Mouse (Mus musculus) ovary, postnatal 10 days (tissue): ENCODE data around the gene BC147527.
"Not testable (repeated sequence)": the region's sequence is repeated elsewhere in the genome, so short reads cannot be mapped to it uniquely, and the experiment has no call there.

Experiments used
- DNase-seq: peaks from one replicate; pipeline ENCODE4 v3.0.0; 2022; ENCODE audit warnings: low spot score

BC147527 gene

GRCm38 (mm10) chr13:120299991-120300442 lies at the start of gene BC147527:
Gene BC147527, plus strand, starts transcription at chr13:120300392.
- no peak for DNase-seq

- not testable (repeated sequence) for DNase-seq
These were observed 48.8 kb upstream of the BC147527 start for GRCm38 (mm10) chr13:120251208-120251924.

GRCm38 (mm10) chr13:120258817-120259658 lies 41.2 kb upstream of the BC147527 start:
- not testable (repeated sequence) for DNase-seq

- DNase-seq = not testable (repeated sequence)
These were observed 40.5 kb upstream of the BC147527 start for GRCm38 (mm10) chr13:120259718-120260117.

- not testable (repeated sequence) for DNase-seq
These were observed 37.3 kb upstream of the BC147527 start, which contains the start of gene AF067061 for GRCm38 (mm10) chr13:120262870-120263269. Gene AF067061, plus strand, starts transcription at chr13:120263114.

GRCm38 (mm10) chr13:120277837-120278236 lies 22.4 kb upstream of the BC147527 start:
- not testable (repeated sequence) for DNase-seq

GRCm38 (mm10) chr13:120278784-120279183 lies 21.4 kb upstream of the BC147527 start:
- DNase-seq = no peak

GRCm38 (mm10) chr13:120299324-120299894 lies 783 bp upstream of the BC147527 start:
- no peak for DNase-seq

- DNase-seq = no peak
These were observed 661 bp downstream of the BC147527 start for GRCm38 (mm10) chr13:120300853-120301252.

- no peak for DNase-seq
These were observed 10.6 kb downstream of the BC147527 start for GRCm38 (mm10) chr13:120310749-120311148.

- DNase-seq = no peak
These were observed 13.4 kb downstream of the BC147527 start for GRCm38 (mm10) chr13:120313584-120313983.

- DNase-seq = not testable (repeated sequence)
These were observed 16.4 kb downstream of the BC147527 start, which contains the start of gene Tcstv3 for GRCm38 (mm10) chr13:120316578-120316977. Gene Tcstv3, plus strand, starts transcription at chr13:120316878.

GRCm38 (mm10) chr13:120320183-120320582 lies 20.0 kb downstream of the BC147527 start:
- DNase-seq = no peak

GRCm38 (mm10) chr13:120320721-120321120 lies 20.5 kb downstream of the BC147527 start:
- DNase-seq = no peak
